Mouse (Mus musculus) myocyte (in vitro differentiated cells): ENCODE results near the gene Mprip.

ENCODE experiments used
- CEBPB ChIP-seq: IDR thresholded peaks from 2 replicates; pipeline ENCODE4 v1.6.1; 2011; ENCODE audit warnings: mild to moderate bottlenecking, moderate library complexity; ENCODE audit not compliant: poor library complexity, insufficient read depth, severe bottlenecking
- E2F4 ChIP-seq: IDR thresholded peaks from one replicate; pipeline ENCODE4 v1.6.1; 2011; ENCODE audit warnings: mild to moderate bottlenecking, control low read depth, moderate library complexity; ENCODE audit not compliant: insufficient read depth
- MAX ChIP-seq: IDR thresholded peaks from one replicate; pipeline ENCODE4 v1.6.1; 2011; ENCODE audit warnings: low read depth, mild to moderate bottlenecking, control low read depth
- MYOD1 ChIP-seq, 3 experiments: IDR thresholded peaks; one replicate each; pipeline ENCODE4 v1.6.1; 2011; ENCODE audit warnings: control low read depth in 2 of 3, low read depth in 2 of 3, mild to moderate bottlenecking in 2 of 3, moderate library complexity in 1 of 3; ENCODE audit not compliant: insufficient read length in 2 of 3, control insufficient read depth in 1 of 3
- POLR2A ChIP-seq: IDR thresholded peaks from one replicate; pipeline ENCODE4 v1.6.1; 2011; ENCODE audit warnings: low read depth, mild to moderate bottlenecking, control low read depth, moderate library complexity; ENCODE audit not compliant: insufficient read length
- POLR2AphosphoS2 ChIP-seq: IDR thresholded peaks from one replicate; pipeline ENCODE4 v1.6.1; 2011; ENCODE audit warnings: low read depth, control low read depth; ENCODE audit not compliant: insufficient read length
- SRF ChIP-seq: IDR thresholded peaks from one replicate; pipeline ENCODE4 v1.6.1; 2011; ENCODE audit warnings: low read depth; ENCODE audit not compliant: control insufficient read depth, insufficient read length
- TCF12 ChIP-seq: IDR thresholded peaks from one replicate; pipeline ENCODE4 v1.6.1; 2011; ENCODE audit warnings: mild to moderate bottlenecking, control low read depth; ENCODE audit not compliant: poor library complexity, insufficient read depth, severe bottlenecking
- USF1 ChIP-seq: IDR thresholded peaks from one replicate; pipeline ENCODE4 v1.6.1; 2011; ENCODE audit warnings: low read depth, mild to moderate bottlenecking, control low read depth, moderate library complexity

DNA sequence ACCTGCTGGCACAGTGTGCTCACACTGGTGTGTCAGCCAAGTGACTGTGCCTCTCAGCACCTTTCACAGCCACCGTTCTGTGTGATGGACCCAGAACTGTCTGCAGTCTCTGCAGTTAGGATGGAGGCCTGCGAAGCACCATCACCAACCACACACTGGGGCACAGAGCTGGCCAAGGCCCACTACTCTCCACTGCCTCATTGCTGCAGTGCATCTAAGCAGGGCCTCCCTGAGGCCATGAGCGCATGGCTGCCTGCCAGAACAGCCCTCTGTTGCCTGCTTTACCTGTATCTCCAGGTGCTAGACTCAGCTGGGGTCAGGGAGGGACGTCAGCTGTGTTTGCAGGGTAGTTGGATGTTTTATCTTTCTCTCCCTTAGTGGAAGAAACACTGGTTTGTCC is 83.3 kb downstream of the Mprip start:
- TF ChIP-seq E2F4, result no peak
- no peak for TF ChIP-seq SRF
- no peak for TF ChIP-seq POLR2A
- TF ChIP-seq CEBPB, result no peak
- no peak for TF ChIP-seq TCF12
- TF ChIP-seq USF1, result no peak
- TF ChIP-seq MAX, result no peak
- TF ChIP-seq POLR2AphosphoS2, result peak; percentile 56
- no peak for TF ChIP-seq MYOD1 (IDR thresholded peaks at IDR 0.05; ENCODE audit: control insufficient read depth in 1 of 3, insufficient read length in 2 of 3, low read depth in 2 of 3)
